In the genomic region with DNA sequence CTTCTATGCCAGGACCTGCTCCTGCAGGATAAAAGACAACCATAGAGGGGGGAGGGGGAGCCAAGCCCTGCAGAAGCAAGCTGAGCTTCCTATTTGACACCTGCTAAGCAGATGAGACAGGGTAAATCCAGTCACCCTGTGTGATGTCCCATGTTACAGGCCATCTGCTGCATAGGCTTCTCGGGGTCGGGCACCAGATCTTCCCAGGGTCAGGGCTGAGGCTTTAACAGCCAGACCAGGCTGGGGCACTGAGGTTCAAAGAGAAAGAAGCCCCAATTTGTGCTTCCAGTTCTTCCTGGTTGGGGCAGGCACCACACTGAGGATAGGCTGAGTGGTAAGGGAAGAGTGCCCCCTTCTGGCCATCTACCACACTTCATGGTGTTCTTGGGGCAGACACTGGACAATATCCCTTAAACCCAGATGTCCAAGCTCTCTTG, we compare ENCODE assay signal across 9 mouse cellular contexts.
A peak's percentile ranks its signal among the peaks of the same experiment; 100 is the strongest.
DNase-seq lines count a peak whose midpoint lies in the region; ATAC-seq and TF ChIP-seq lines count a peak whose summit lies in the region.
"Had no signal": no experiment of that assay in that cellular context is flagged by ENCODE, and none has a peak within 500 bp of the region (broad histone marks: within the 10 kb centered on the region; RNA-seq: fewer than 3 reads in every experiment).

No protein-coding gene starts in this region.

- H3K9ac ChIP-seq in midbrain, embryonic 11.5 days (ENCODE audit: low read length), result no peak overlapping the region
- H3K9ac ChIP-seq: embryonic facial prominence, embryonic 15.5 days had no signal

- intact Hi-C loops in left cerebral cortex, postnatal 10 days (cut with DNase I), result loop anchor here (10.0 kb wide), 1 partner anchor 726 kb away; no protein-coding TSS in a partner anchor

- 9% methylated on average over 2 of the region's 2 CpGs for WGBS in midbrain, embryonic 11.5 days

- ATAC-seq in midbrain, embryonic 11.5 days (ENCODE audit: low FRiP score), result peak; percentile 83

- H3K4me2 ChIP-seq in midbrain, embryonic 11.5 days, result no peak overlapping the region
- H3K4me2 ChIP-seq: embryonic facial prominence, embryonic 15.5 days had no signal

- DNase-seq in adrenal gland, postnatal 10 days, result peak; percentile 85
- DNase-seq in gastrocnemius, postnatal 10 days, result peak; percentile 65
- DNase-seq in kidney, adult 11 months, result peak; percentile 48
- peak; percentile 37 to 71 for DNase-seq in left cerebral cortex, postnatal 10 days (ENCODE audit: extremely low spot score in 1 of 2, low spot score in 2 of 2)
- DNase-seq in midbrain, embryonic 11.5 days (ENCODE audit: low spot score, missing footprints), result peak; percentile 96
- peak; percentile 61 for DNase-seq in skeletal muscle tissue, adult 2 months (ENCODE audit: low read depth, low spot score)
- no peak for DNase-seq in c-Kit-positive CD71-positive TER-119-positive erythroid progenitor cells, embryonic 14.5 days (ENCODE audit: low spot score)

- peak; percentile 84 for TF ChIP-seq CTCF in cortical plate, adult 2 months (IDR thresholded peaks at IDR 0.05; ENCODE audit: extremely low read depth, insufficient read depth, low read length)

- H3K27me3 ChIP-seq in midbrain, embryonic 11.5 days (ENCODE audit: control insufficient read depth, insufficient read depth, low read length), result no peaks in the 10 kb centered on the region
- H3K27me3 ChIP-seq: embryonic facial prominence, embryonic 15.5 days had no signal

- H3K9me3 ChIP-seq in midbrain, embryonic 11.5 days (ENCODE audit: control insufficient read depth, low read length), result no peaks in the 10 kb centered on the region
- H3K9me3 ChIP-seq: embryonic facial prominence, embryonic 15.5 days had no signal

- peaks cover 5% of the 10 kb centered on the region; the same call in 1 of the 2 replicates for H3K4me1 ChIP-seq in cortical plate, adult 2 months (ENCODE audit: control insufficient read depth, insufficient read depth, low read length)
- peaks cover 3% of the 10 kb centered on the region; the same call in 1 of the 2 replicates for H3K4me1 ChIP-seq in midbrain, embryonic 11.5 days (ENCODE audit: control insufficient read depth, insufficient read depth, low read length)

- no peak overlapping the region for H3K27ac ChIP-seq in cortical plate, adult 2 months (ENCODE audit: insufficient read depth, low read length)
- no peak overlapping the region for H3K27ac ChIP-seq in midbrain, embryonic 11.5 days (ENCODE audit: low read depth, low read length)
- H3K27ac ChIP-seq: embryonic facial prominence, embryonic 15.5 days had no signal

- no peaks in the 10 kb centered on the region for H3K36me3 ChIP-seq in midbrain, embryonic 11.5 days (ENCODE audit: control insufficient read depth, insufficient read depth, low read length)
- H3K36me3 ChIP-seq: embryonic facial prominence, embryonic 15.5 days had no signal

- no peak for TF ChIP-seq POLR2A in cortical plate, adult 2 months (IDR thresholded peaks at IDR 0.05; ENCODE audit: extremely low read depth, insufficient read depth, low read length)

- no peak overlapping the region for H3K4me3 ChIP-seq in cortical plate, adult 2 months (ENCODE audit: insufficient read depth, low read length)
- H3K4me3 ChIP-seq in midbrain, embryonic 11.5 days (ENCODE audit: low read depth, low read length), result no peak overlapping the region
- H3K4me3 ChIP-seq: embryonic facial prominence, embryonic 15.5 days had no signal
